Mouse (Mus musculus): ENCODE results near the gene Tm9sf4. TPM values are rescaled to one million over a fixed set of nuclear protein-coding genes. Genes with fewer than 3 reads are reported as not detected.
A peak's percentile ranks its signal among the peaks of the same experiment; 100 is the strongest.

The Tm9sf4 gene
- polyA plus RNA-seq, 1 experiment from 2014 or later: 69.7 TPM

- Histone ChIP-seq H3K27ac (replicated peaks) (peak within 1 kb of the TSS; percentile 91), H3K4me1 (replicated peaks) (peaks cover 59% of the 10 kb centered on the region), H3K27me3 (no peaks in the 10 kb centered on the region), H3K36me3 (peaks cover 19% of the 10 kb centered on the region), H3K9ac (peak within 1 kb of the TSS; percentile 98), H3K4me3 (peak within 1 kb of the TSS; percentile 97), H3K9me3 (no peaks in the 10 kb centered on the region), H3K4me2 (peak within 1 kb of the TSS; percentile 88)
- under 1% methylated on average over 63 of the region's 72 CpGs for WGBS
- ATAC-seq (ENCODE audit: low read depth): peak; percentile 98
Measured at GRCm38 (mm10) chr2:153241250-153242014, 80.3 kb downstream of the Tm9sf4 start, which contains the start of the genes Plagl2 and Pofut1. Gene Plagl2 (minus strand): TSS chr2:153241426. Gene Pofut1 (plus strand): TSS chr2:153241533.

GRCm38 (mm10) chr2:153242156-153242555 is 81.1 kb downstream of the Tm9sf4 start:
- no peaks in the 10 kb centered on the region for H3K27me3 ChIP-seq
- 65% methylated on average over 6 of the region's 6 CpGs for WGBS
- H3K36me3 ChIP-seq: peaks cover 20% of the 10 kb centered on the region
- H3K27ac ChIP-seq (replicated peaks): peak overlapping the region; percentile 91; the same call in 1 of the 2 replicates
- no peaks in the 10 kb centered on the region for H3K9me3 ChIP-seq
- H3K4me3 ChIP-seq: peak overlapping the region; percentile 97
- H3K4me2 ChIP-seq: peak overlapping the region; percentile 88
- H3K9ac ChIP-seq: peak overlapping the region; percentile 98
- peaks cover 55% of the 10 kb centered on the region for H3K4me1 ChIP-seq (replicated peaks)
- no peak for ATAC-seq (ENCODE audit: low read depth)

GRCm38 (mm10) chr2:153249751-153250150 is 88.6 kb downstream of the Tm9sf4 start:
- peaks cover 62% of the 10 kb centered on the region for H3K36me3 ChIP-seq
- 95% methylated on average over 5 of the region's 5 CpGs for WGBS

GRCm38 (mm10) chr2:153256604-153257003 is 95.5 kb downstream of the Tm9sf4 start:
- Histone ChIP-seq H3K4me3 (no peak overlapping the region), H3K4me2 (no peak overlapping the region), H3K36me3 (peaks cover 46% of the 10 kb centered on the region), H3K4me1 (replicated peaks) (no peaks in the 10 kb centered on the region), H3K27ac (replicated peaks) (no peak overlapping the region), H3K9me3 (no peaks in the 10 kb centered on the region), H3K27me3 (no peaks in the 10 kb centered on the region), H3K9ac (no peak overlapping the region)
- 93% methylated on average over 2 of the region's 2 CpGs for WGBS
- ATAC-seq (ENCODE audit: low read depth): no peak

More at GRCm38 (mm10) chr2:153249751-153250150, 88.6 kb downstream of the Tm9sf4 start:
- no peak for ATAC-seq (ENCODE audit: low read depth)
- Histone ChIP-seq H3K4me3 (no peak overlapping the region), H3K4me1 (replicated peaks) (no peaks in the 10 kb centered on the region), H3K9me3 (no peaks in the 10 kb centered on the region), H3K4me2 (no peak overlapping the region), H3K27ac (replicated peaks) (no peak overlapping the region), H3K27me3 (no peaks in the 10 kb centered on the region), H3K9ac (no peak overlapping the region)

- WGBS: 84% methylated on average over 12 of the region's 12 CpGs
- no peak overlapping the region for H3K9ac ChIP-seq
- H3K4me3 ChIP-seq: no peak overlapping the region
- no peaks in the 10 kb centered on the region for H3K9me3 ChIP-seq
- no peak for ATAC-seq (ENCODE audit: low read depth)
- H3K4me1 ChIP-seq (replicated peaks): no peaks in the 10 kb centered on the region
- no peak overlapping the region for H3K27ac ChIP-seq (replicated peaks)
- H3K4me2 ChIP-seq: no peak overlapping the region
- H3K36me3 ChIP-seq: peaks cover 52% of the 10 kb centered on the region
- H3K27me3 ChIP-seq: no peaks in the 10 kb centered on the region
Measured at GRCm38 (mm10) chr2:153259030-153259863, 98.1 kb downstream of the Tm9sf4 start.

Other genes with a start within 250 kb of the Tm9sf4 start
- gene Mylk2, start 250.0 kb upstream of the Tm9sf4 start, polyA plus RNA-seq (2015; fragmentation: Nextera tagmentation; extraction: Ambion mirVana): not detected in 2 replicates
- 3.5 and 3.6 TPM in 2 replicates for gene Foxs1, start 228.1 kb upstream of the Tm9sf4 start, polyA plus RNA-seq (2015; fragmentation: Nextera tagmentation; extraction: Ambion mirVana)
- gene Dusp15, start 209.6 kb upstream of the Tm9sf4 start, polyA plus RNA-seq (2015; fragmentation: Nextera tagmentation; extraction: Ambion mirVana): 7.8 and 9.9 TPM in 2 replicates
- gene Ttll9, start 198.8 kb upstream of the Tm9sf4 start, polyA plus RNA-seq (2015; fragmentation: Nextera tagmentation; extraction: Ambion mirVana): 4.3 and 4.9 TPM in 2 replicates
- gene Pdrg1, start 145.9 kb upstream of the Tm9sf4 start, polyA plus RNA-seq (2015; fragmentation: Nextera tagmentation; extraction: Ambion mirVana): 192 and 206 TPM in 2 replicates
- 1.5 and 2.3 TPM in 2 replicates for gene Xkr7, start 129.5 kb upstream of the Tm9sf4 start, polyA plus RNA-seq (2015; fragmentation: Nextera tagmentation; extraction: Ambion mirVana)
- 2.4 and 3.4 TPM in 2 replicates for gene Ccm2l, start 95.3 kb upstream of the Tm9sf4 start, polyA plus RNA-seq (2015; fragmentation: Nextera tagmentation; extraction: Ambion mirVana)
- gene Hck, start 52.8 kb upstream of the Tm9sf4 start, polyA plus RNA-seq (2015; fragmentation: Nextera tagmentation; extraction: Ambion mirVana): 2.3 and 3.1 TPM in 2 replicates
- gene Tspyl3, start 64.1 kb downstream of the Tm9sf4 start, polyA plus RNA-seq (2015; fragmentation: Nextera tagmentation; extraction: Ambion mirVana): 20.8 and 21.1 TPM in 2 replicates
- gene Plagl2, start 80.1 kb downstream of the Tm9sf4 start, polyA plus RNA-seq (2015; fragmentation: Nextera tagmentation; extraction: Ambion mirVana): 7.1 and 8.3 TPM in 2 replicates
- 4.9 and 5.5 TPM in 2 replicates for gene Pofut1, start 80.2 kb downstream of the Tm9sf4 start, polyA plus RNA-seq (2015; fragmentation: Nextera tagmentation; extraction: Ambion mirVana)
- gene Kif3b, start 130.1 kb downstream of the Tm9sf4 start, polyA plus RNA-seq (2015; fragmentation: Nextera tagmentation; extraction: Ambion mirVana): 16.7 and 17.2 TPM in 2 replicates
- 9.8 and 12.1 TPM in 2 replicates for gene Asxl1, start 184.5 kb downstream of the Tm9sf4 start, polyA plus RNA-seq (2015; fragmentation: Nextera tagmentation; extraction: Ambion mirVana)

All from neural tube, embryonic 13.5 days (tissue).